Mouse (Mus musculus) kidney, postnatal 25 days (tissue): ENCODE data around the gene Sdk1.
A peak's percentile ranks its signal among the peaks of the same experiment; 100 is the strongest.

Source experiments
- DNase-seq, 2 experiments: peaks; one replicate each; pipeline ENCODE4 v3.0.0; 2021; ENCODE audit warnings: mixed read lengths in 2 of 2

The Sdk1 gene

GRCm38 (mm10) chr5:142150756-142151155, 909.5 kb downstream of the Sdk1 start:
- no peak for DNase-seq

- no peak for DNase-seq
Observed at GRCm38 (mm10) chr5:142156868-142157852, 915.9 kb downstream of the Sdk1 start.

DNA sequence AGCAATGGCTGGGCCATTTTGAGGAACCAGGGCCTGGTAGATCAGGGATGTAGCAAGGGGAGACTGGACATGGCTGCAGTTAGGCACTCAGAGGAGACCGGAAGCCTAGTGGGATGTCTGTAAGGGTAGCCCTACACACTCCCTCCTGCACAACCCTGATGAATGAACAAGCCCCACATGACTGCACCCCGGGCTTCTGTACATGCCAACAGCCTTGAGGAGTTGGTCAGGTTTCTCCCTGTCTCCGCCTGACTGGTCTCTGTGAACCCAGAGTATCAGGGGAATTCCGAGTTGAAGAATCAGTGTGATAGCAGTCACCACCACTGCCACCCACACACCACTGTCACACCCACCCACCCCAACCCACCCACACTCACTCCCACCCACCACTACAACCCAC, 922.2 kb downstream of the Sdk1 start:
- no peak for DNase-seq

- DNase-seq: no peak
Observed at GRCm38 (mm10) chr5:142173636-142174035, 932.3 kb downstream of the Sdk1 start.

- no peak for DNase-seq
Observed at GRCm38 (mm10) chr5:142178164-142178563, 936.9 kb downstream of the Sdk1 start.

GRCm38 (mm10) chr5:142179304-142179703, 938.0 kb downstream of the Sdk1 start:
- no peak for DNase-seq

DNA sequence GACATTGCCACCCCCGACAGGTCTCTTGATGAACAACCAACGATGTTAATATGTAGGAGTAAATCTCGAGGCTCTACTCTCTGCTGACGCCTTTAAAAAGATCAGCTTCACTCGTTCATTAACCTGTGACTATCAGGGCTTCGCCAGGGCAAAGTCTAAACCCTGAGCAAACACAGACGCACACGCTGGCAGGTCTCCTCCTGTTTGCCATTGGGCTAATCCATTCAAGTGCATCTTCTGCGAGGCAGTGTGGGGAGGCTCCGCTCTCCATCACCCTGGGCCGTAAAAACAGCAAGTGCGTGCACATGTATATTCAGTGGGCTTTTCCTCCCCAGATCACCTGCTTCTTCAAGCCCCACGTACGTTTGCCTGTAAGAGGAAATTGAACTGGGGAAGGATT, 940.6 kb downstream of the Sdk1 start:
- DNase-seq: peak; percentile 41 to 57

DNA sequence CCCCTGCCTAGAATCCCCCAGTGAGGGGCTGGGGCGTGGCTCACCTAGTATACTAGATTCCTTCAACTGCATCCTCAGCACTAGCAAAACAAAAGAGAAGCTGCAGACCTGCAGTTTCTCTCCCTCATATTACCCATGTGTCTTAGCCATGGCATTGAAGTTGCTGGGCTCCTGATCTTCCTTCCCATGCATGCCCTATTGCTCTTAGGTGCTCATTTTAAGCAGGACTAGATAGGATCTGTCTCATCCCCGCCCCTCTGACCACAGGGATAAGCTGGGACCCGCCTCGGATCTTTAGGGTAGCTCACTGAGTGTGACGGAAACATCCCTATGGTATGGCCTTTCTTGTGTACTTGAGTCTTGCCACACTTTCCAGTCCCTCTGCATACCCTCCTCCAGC, 947.5 kb downstream of the Sdk1 start:
- no peak for DNase-seq

DNA sequence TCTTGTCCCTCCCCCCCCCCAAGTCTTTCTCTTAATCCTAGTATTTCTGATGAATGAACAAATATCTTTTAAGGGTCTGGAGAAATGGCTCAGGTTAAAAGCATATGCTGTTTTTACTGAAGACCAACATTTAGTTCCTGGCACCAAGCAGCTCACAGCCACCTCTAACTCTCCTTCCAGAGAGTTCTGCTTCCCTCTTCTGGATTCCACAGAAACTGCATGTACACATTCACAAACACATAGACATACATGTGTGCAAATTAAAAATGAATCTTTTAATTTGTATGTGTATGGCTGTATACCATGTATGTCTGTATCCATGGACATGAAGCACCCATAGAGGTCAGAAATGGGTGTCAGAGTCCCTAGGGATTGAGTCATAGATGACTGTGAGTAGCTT, 968.6 kb downstream of the Sdk1 start:
- peak in 1 of 2 experiments; percentile 5 for DNase-seq

DNA sequence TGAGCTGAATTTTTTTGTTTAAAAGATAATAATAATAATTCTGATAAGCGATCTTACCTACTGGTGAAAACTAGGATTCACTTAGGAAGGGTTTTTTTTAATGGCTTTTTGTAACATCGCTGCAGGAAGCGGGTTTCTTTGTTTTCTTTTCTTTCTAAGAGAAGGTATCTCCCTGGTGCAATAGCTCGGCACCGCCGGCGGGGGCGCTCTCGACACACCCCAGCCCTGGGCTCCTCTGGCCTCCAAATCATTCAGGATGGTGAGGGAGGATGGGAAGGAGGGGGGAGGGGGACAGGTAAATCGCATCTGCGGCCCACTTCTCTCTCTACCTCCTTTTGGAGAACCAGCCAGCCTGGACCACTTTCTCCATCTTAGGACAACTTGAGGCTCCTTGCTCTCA, 971.0 kb downstream of the Sdk1 start:
- no peak for DNase-seq

GRCm38 (mm10) chr5:142215981-142216380, 974.7 kb downstream of the Sdk1 start:
- no peak for DNase-seq

DNA sequence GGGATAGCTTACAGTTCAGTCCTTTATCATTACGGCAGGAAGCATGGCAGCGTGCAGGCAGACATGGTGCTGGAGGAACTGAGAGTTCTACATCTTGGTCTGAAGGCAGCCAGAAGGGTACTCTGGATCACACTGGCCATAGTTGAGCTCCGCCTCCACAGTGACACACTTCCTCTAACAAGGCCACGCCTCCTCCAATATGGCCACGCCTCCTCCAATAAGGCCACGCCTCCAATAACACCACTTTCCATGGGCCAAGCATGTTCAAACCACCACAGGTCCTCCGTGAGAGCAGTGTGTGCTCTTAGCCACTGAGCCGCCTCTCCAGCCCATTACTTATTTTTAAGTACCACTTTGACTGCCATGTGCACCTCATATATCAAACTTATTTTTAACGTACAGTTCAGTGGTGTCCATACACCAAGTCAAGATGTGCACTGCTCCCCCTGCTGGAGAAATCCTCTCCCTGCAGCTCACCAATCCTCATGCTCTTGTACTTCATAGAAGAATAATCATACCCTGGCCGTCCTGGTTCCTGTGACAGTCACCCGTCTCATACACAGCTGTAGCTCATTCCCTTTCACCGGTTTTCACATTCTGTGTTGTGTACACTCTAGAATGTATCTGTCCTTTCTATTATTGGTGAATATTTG, 979.7 kb downstream of the Sdk1 start:
- peak in 1 of 2 experiments; percentile 32 for DNase-seq

GRCm38 (mm10) chr5:142228957-142229810, 987.9 kb downstream of the Sdk1 start:
- peak; percentile 8 to 47 for DNase-seq

DNA sequence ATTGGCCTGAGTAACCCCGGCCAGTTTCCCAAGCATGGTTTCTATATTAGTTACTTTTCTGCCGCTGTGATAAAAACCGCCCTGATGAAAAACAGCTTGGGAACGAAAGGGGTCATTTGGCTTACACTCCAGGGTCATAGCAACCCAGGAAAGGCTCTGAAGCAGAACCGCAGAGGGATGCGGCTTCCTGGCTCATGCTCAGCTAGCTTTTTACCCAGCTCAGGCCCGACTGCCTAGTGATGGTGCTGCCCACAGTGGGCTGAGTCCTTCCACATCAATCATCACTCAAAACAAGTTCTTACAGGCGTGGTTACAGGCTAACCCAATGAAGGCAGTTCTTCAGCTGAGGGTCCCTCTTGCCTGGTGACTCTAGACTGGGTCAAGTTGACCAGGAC, 988.5 kb downstream of the Sdk1 start:
- DNase-seq: no peak

DNA sequence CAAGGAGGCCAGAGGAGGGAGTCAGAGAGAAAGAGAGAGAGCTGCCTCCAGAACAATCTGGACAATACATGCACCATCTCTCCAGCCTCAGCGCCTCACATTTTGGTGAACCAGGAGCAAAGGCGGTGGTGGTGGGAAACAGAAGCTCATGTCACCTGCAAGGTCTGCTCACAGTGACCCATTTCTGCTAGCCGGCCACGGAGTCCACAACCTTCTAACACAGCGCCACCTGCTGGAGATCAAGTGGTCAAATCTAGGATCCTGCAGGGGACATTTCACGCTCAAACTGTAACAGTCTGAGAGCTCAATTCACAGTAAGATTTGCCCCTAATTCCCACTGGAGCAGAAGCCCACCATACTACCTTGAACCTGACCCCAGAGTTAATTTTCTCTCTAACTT, 999.0 kb downstream of the Sdk1 start:
- DNase-seq: peak in 1 of 2 experiments; percentile 7

- no peak for DNase-seq
Observed at GRCm38 (mm10) chr5:142242597-142242996, 1001.3 kb downstream of the Sdk1 start.

DNA sequence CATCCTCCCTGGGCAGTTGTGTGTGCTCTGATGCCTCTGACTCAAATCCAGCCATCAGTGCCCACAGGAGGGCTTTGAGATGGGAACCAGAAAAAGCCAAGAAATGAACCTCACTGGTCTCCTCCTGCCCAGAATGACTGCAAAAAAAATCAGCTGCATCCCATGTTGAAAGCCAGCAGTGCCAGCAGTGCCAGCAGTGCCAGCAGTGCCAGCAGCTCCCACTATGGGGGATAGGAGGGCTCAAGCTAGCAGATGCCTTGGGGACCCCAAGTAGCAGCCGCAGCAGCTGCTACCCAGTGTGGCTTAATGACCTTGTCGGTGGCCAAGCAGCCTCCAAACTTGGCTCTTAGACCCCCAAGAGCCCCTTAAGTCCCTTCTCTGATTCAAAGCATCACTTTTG, 1001.8 kb downstream of the Sdk1 start:
- no peak for DNase-seq

DNA sequence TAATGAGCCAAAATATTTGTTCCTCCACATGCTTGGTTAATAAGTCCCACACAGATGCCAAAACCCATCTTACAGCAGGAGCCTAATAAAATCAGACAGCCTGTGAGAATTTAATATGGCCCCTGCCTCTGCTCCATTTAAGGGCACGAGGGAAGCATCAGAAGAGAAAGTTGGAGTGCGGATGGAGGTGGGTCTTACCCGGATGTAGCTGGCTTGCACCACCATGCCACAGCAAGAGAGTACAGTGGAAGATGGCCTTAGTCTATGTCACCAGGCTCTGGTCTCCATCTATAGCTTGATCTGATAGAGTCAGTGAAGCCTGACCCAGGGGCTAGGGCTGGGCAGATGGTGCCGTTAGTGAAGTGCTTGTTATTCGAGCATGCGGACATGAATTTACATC, 1014.9 kb downstream of the Sdk1 start:
- DNase-seq: no peak

GRCm38 (mm10) chr5:142258716-142259115, 1017.4 kb downstream of the Sdk1 start:
- no peak for DNase-seq

DNA sequence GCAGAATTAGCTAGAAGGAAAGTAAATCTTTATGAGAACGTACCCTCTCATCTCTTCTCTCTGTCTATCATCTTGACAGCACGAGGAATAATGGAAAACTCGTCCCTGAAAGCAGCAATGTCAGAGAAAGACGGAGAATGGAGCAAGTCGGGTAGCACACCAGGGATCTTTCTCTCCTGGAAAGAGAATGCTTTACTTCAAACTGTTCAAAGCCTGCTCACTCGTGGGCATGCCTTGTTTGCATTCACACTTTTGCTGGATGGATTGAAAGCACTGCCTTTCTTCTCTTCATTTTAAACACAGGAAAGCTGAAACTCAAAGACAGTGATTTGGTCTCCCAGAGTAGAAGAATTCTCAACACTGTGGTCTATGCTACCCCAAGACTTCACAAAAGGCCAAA, 1020.8 kb downstream of the Sdk1 start:
- no peak for DNase-seq
